Mouse (Mus musculus) midbrain, postnatal 0 days (tissue): ENCODE results near the gene Scamp5. TPM values are rescaled to one million over a fixed set of nuclear protein-coding genes. Genes with fewer than 3 reads are reported as not detected.

Experiments
- ATAC-seq: fragments of 200-750 bp; cut with Nextera tagmentation; 2 replicates; pipeline ENCODE4 v1.8.0; 2017; ENCODE audit warnings: moderate number of reproducible peaks, mild to moderate bottlenecking, moderate TSS enrichment, moderate library complexity; ENCODE audit not compliant: low FRiP score
- DNase-seq: peaks from one replicate; pipeline ENCODE4 v3.0.0-alpha.2; 2015; ENCODE audit warnings: low spot score
- H3K27ac ChIP-seq: fragments of 300-500 bp; sonication (generic); 2 replicates; pipeline ENCODE4 v1.5.1; 2014; ENCODE audit warnings: low read depth, mild to moderate bottlenecking, low read length, mixed read lengths
- H3K27me3 ChIP-seq: fragments of 300-500 bp; sonication (generic); 2 replicates; pipeline ENCODE4 v1.6.1; 2014; ENCODE audit warnings: low read length, control low read depth, mixed read lengths; ENCODE audit not compliant: insufficient read depth
- H3K36me3 ChIP-seq: fragments of 300-500 bp; sonication (generic); 2 replicates; pipeline ENCODE4 v1.6.1; 2014; ENCODE audit warnings: low read length, control low read depth, mixed read lengths; ENCODE audit not compliant: insufficient read depth
- H3K4me1 ChIP-seq: fragments of 300-500 bp; sonication (generic); 2 replicates; pipeline ENCODE4 v1.6.1; 2014; ENCODE audit warnings: mild to moderate bottlenecking, control low read depth, antibody characterized with exemption, low read length, mixed read lengths; ENCODE audit not compliant: insufficient read depth
- H3K4me2 ChIP-seq: fragments of 300-500 bp; sonication (generic); 2 replicates; pipeline ENCODE4 v1.6.1; 2014; ENCODE audit warnings: low read depth, mild to moderate bottlenecking, low read length, mixed read lengths; ENCODE audit not compliant: poor library complexity, severe bottlenecking
- H3K4me3 ChIP-seq: fragments of 300-500 bp; sonication (generic); 2 replicates; pipeline ENCODE4 v1.5.1; 2014; ENCODE audit warnings: low read depth, mild to moderate bottlenecking, low read length, moderate library complexity
- H3K9ac ChIP-seq: fragments of 300-500 bp; sonication (generic); replicated peaks from 2 replicates; pipeline ENCODE4 v1.6.1; 2014; ENCODE audit warnings: mild to moderate bottlenecking, low read length, moderate library complexity, mixed read lengths; ENCODE audit not compliant: poor library complexity, severe bottlenecking
- H3K9me3 ChIP-seq: fragments of 300-500 bp; sonication (generic); 2 replicates; pipeline ENCODE4 v1.6.1; 2016; ENCODE audit warnings: low read length, control low read depth
- CTCF ChIP-seq: IDR thresholded peaks from 2 replicates; pipeline ENCODE4 v1.5.1; 2016; ENCODE audit warnings: antibody characterized with exemption, mild to moderate bottlenecking
- WGBS: fragments of 180-500 bp; shearing (Covaris S2); extraction: QIAGEN DNeasy Blood & Tissue Kit; methylation state at CpG from one replicate; pipeline ENCODE4 v1.1.7; 2014; 5-methylcytosine and 5-hydroxymethylcytosine counted together
- polyA plus RNA-seq: library from polyadenylated mRNA; unstranded; fragments of >200 nt; fragmentation: Nextera tagmentation; extraction: Ambion mirVana; gene quantifications from 2 replicates; pipeline ENCODE4 v1.2.1, GENCODE M21; 2015
- total RNA-seq: library from RNA; depleted of rRNA; stranded (reverse); fragments of >200 nt; gene quantifications from 2 replicates; pipeline ENCODE4 v1.2.3, GENCODE M21; 2014; rRNA removed

Gene Scamp5
- total RNA-seq (389 and 404 TPM in 2 replicates), polyA plus RNA-seq (206 and 213 TPM in 2 replicates)

DNA sequence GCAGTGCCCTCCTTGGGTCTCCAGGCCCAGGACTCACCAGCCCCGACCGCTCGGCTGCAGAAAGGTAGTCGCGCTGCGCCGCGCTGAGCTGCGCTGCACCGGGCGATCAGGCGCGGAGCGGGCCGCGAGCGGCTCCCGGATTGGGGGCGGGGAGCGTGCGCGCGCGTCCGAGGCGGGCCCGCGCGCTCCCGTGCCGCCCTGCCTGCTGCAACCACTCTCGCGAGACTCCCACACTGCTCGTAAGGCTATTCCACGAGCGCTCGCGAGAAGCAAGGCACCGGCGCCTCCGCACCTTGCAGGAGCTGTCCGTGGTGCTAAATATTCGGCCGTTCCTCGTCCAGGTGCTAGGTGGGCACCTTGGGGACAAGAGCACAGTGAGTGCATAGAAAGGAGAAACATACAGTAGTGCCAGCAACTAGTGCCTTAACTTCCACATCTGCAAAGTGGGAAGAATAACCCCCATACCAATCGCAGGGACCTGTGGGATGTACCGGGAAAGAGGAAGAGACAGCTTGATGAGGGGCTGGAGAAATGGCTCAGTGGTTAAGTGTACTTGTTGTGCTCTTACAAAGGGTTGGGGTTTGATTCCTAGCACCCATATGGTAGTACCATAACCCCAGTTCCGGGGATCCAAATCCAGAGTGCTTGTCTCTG is at the start of gene Scamp5:
Gene Scamp5, minus strand, starts transcription at position 165 of the 654 bp plus-strand sequence.
- ATAC-seq: peak; percentile 92
- no peaks in the 10 kb centered on the region for H3K27me3 ChIP-seq
- peak within 1 kb of the TSS; percentile 83 for H3K27ac ChIP-seq
- H3K9ac ChIP-seq: peak within 1 kb of the TSS; percentile 98
- H3K4me1 ChIP-seq: peaks cover 13% of the 10 kb centered on the region
- no peaks in the 10 kb centered on the region for H3K9me3 ChIP-seq
- H3K4me2 ChIP-seq: peak within 1 kb of the TSS; percentile 87
- DNase-seq: peak; percentile 95
- H3K36me3 ChIP-seq: peaks cover 8% of the 10 kb centered on the region
- TF ChIP-seq CTCF: no peak
- peak within 1 kb of the TSS; percentile 87 for H3K4me3 ChIP-seq
- 2% methylated on average over 46 of the region's 48 CpGs for WGBS

DNA sequence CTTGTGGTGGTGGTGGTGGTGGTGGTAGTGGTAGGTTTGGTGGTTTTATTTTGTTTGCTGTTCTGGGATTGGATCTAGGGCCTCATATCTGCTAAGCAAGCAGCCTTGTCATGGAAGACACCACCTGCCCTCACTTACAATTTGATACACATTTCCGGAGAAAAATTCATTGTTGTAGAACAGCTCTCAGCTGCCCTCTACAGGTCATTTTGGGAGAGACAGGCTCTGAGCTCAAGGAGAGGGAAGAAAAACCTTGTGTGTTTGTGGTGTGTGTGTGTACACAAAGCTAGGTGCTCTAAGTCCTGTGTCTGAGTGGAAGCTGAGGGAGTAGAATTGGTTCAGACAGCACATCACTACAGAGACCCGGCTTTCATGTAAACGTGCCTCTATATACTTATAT is 49.3 kb upstream of the Scamp5 start:
- Histone ChIP-seq H3K4me2 (no peak overlapping the region), H3K4me1 (0 out of 2 replicates have a peak, but pooled peaks cover under 1% of the 10 kb centered on the region), H3K27ac (peak overlapping the region; percentile 51; the same call in 1 of the 2 replicates), H3K27me3 (no peaks in the 10 kb centered on the region), H3K36me3 (no peaks in the 10 kb centered on the region), H3K9me3 (no peaks in the 10 kb centered on the region), H3K9ac (no peak overlapping the region), H3K4me3 (no peak overlapping the region)
- TF ChIP-seq CTCF: peak; percentile 92
- no peak for ATAC-seq
- WGBS: 3% methylated on average over 3 of the region's 3 CpGs
- peak; percentile 89 for DNase-seq

DNA sequence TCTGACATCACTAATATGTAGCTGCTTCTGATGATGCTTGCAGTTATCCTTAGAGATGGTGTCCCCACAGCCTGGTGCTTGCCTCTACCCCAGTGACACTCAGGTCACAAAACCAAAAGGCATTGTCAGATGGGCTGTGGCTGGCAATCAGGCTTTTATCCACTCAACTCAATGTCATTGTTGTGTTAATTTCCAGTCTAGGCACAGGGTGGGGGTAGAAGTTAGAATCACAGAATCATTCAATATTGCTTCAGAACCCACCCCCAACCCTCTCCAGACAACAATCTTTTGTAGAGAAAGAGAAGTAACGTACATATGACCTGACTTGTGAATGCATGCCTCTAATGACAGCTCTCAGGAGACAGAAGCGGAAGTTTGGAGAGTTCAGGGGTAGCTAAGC is 42.7 kb upstream of the Scamp5 start:
- H3K36me3 ChIP-seq: no peaks in the 10 kb centered on the region

DNA sequence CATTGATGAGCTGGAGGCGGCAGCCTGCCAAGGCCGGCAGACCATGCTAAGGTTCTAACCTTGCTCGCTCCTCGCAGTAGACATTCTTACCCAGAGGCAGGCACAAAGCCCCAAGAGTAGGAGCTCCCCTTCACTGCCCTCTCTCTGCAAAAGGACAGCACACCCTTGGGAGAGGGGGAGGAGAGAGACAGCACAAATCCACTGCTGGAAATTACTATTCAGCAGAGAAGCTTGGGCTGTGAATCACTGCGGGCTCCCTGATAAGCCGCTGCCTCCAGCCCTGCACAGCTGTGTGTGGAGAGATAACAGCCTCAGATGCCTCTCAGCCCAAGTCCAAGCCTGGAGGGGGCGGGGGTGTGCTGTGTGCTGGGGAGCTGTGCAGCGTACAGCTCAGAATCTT is 37.8 kb upstream of the Scamp5 start:
- WGBS: 6% methylated on average over 8 of the region's 8 CpGs
- Histone ChIP-seq H3K36me3 (no peaks in the 10 kb centered on the region), H3K9ac (no peak overlapping the region), H3K4me1 (peaks cover 5% of the 10 kb centered on the region; the same call in 1 of the 2 replicates), H3K27me3 (peaks cover 15% of the 10 kb centered on the region; the same call in 1 of the 2 replicates), H3K4me2 (peak overlapping the region; percentile 87), H3K9me3 (no peaks in the 10 kb centered on the region), H3K27ac (peak overlapping the region; percentile 45), H3K4me3 (no peak overlapping the region)
- peak; percentile 56 for DNase-seq
- ATAC-seq: peak; percentile 83
- peak; percentile 47 for TF ChIP-seq CTCF

More for the DNA sequence above, 42.7 kb upstream of the Scamp5 start:
- no peaks in the 10 kb centered on the region for H3K9me3 ChIP-seq
- no peak overlapping the region for H3K9ac ChIP-seq
- no peak overlapping the region for H3K27ac ChIP-seq
- H3K4me1 ChIP-seq: no peaks in the 10 kb centered on the region
- 67% methylated on average over 2 of the region's 2 CpGs for WGBS
- H3K27me3 ChIP-seq: 0 out of 2 replicates have a peak, but pooled peaks cover 1% of the 10 kb centered on the region
- no peak for TF ChIP-seq CTCF
- H3K4me2 ChIP-seq: no peak overlapping the region
- DNase-seq: no peak
- ATAC-seq: no peak
- H3K4me3 ChIP-seq: no peak overlapping the region

DNA sequence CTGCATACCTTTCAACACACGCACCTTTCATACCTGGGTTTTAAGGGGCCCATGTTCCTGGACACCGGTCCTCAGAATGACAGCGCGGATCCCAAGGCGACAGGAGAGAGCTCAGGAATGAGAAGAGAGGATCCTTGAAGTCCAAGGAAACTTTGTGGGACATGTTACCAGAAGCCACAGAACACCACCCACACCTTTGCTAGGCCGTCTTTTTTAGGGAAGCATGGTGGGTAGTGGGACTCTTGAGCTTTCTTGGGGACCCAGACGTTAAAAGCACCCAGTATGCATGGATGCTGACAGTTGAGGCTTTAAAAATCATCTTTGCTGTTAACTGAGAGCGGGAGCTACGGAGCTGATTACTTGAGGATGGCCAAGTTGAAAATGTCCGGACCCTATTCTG is 37.0 kb upstream of the Scamp5 start:
- Histone ChIP-seq H3K9me3 (no peaks in the 10 kb centered on the region), H3K9ac (no peak overlapping the region), H3K36me3 (no peaks in the 10 kb centered on the region), H3K27ac (peak overlapping the region; percentile 45), H3K4me1 (peaks cover 5% of the 10 kb centered on the region; the same call in 1 of the 2 replicates), H3K27me3 (peaks cover 15% of the 10 kb centered on the region; the same call in 1 of the 2 replicates), H3K4me3 (peak overlapping the region; percentile 47; the same call in 1 of the 2 replicates), H3K4me2 (peak overlapping the region; percentile 87)
- ATAC-seq (no peak), DNase-seq (no peak)
- TF ChIP-seq CTCF: no peak
- WGBS: 51% methylated on average over 10 of the region's 10 CpGs

DNA sequence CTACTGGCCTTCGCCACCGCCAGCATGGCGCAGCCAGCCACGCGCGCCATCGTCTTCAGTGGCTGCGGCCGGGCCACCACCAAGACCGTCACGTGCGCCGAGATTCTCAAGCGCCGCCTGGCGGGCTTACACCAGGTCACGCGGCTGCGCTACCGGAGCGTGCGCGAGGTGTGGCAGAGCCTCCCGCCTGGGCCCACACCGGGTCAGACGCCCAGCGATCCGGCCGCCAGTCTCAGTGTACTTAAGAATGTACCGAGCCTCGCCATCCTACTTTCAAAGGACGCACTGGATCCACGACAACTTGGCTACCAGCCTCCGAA is 36.5 kb upstream of the Scamp5 start:
- DNase-seq (peak; percentile 74), ATAC-seq (peak; percentile 75)
- Histone ChIP-seq H3K4me3 (peak overlapping the region; percentile 47), H3K36me3 (no peaks in the 10 kb centered on the region), H3K4me1 (peaks cover 5% of the 10 kb centered on the region; the same call in 1 of the 2 replicates), H3K27ac (peak overlapping the region; percentile 62), H3K27me3 (peaks cover 15% of the 10 kb centered on the region; the same call in 1 of the 2 replicates), H3K4me2 (peak overlapping the region; percentile 87), H3K9me3 (no peaks in the 10 kb centered on the region), H3K9ac (peak overlapping the region; percentile 34; the same call in 1 of the 2 replicates)
- peak; percentile 68 for TF ChIP-seq CTCF
- 0% methylated on average over 34 of the region's 34 CpGs for whole genome bisulfite sequencing
